Mouse (Mus musculus) cortical plate, adult 2 months (tissue): ENCODE data around the gene Thtpa.

Source experiments
- CTCF ChIP-seq: fragments of 200-500 bp; IDR thresholded peaks from 2 replicates; pipeline ENCODE4 v1.5.1; 2011; ENCODE audit warnings: mild to moderate bottlenecking, control low read depth, low read length; ENCODE audit not compliant: insufficient read depth; ENCODE audit errors: extremely low read depth
- POLR2A ChIP-seq: fragments of 200-500 bp; IDR thresholded peaks from 2 replicates; pipeline ENCODE4 v1.6.1; 2011; ENCODE audit warnings: mild to moderate bottlenecking, low read length, control low read depth; ENCODE audit not compliant: insufficient read depth; ENCODE audit errors: extremely low read depth

DNA sequence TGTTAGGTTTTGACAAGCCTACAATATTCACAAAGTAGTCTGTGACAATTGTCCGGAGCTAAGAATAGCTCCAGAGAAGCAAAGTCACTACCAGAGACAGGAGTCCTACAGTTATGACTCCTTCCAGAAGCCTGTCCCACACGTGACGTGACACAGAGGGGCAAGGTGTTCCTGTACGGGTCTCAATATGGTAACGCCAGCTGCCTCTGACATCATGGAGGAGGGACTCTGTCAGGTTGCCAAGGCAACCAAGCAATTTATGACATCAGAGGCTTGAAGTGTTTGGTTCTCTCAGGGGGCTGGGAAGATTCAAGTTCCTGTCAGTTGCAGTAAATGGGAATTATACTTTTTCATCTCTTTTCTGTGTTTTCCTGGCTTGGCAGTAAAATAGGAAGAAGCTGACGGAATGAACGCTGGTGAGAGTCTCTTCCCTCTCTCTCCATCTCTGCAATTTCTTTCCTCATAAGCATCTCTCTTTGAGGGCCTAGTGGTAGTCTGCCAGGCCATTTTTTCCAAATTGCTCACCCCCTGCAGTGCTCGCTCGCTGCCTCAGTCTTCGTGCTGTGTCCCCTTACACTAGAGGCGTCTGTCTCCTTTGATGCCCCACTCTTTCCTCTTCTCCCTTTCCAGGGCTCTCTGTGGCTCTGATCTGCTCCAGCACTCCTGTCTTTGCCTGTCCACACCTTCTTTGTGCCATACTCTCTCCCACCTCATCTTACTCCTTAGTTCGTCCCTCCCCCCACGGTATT, 5.2 kb upstream of the Thtpa start:
- TF ChIP-seq CTCF = no peak
- 0 out of 2 replicates have a peak, but pooled peaks have one; percentile 4 for TF ChIP-seq POLR2A
